Mouse (Mus musculus): Measurements from ENCODE around the gene Ankrd34a.

Ankrd34a gene

GRCm38 (mm10) chr3:96596228-96596707 lies at the start of gene Ankrd34a:
TSS of gene Ankrd34a (plus strand) at chr3:96596636.
- in situ Hi-C loops (cut with MboI, MseI), result no loop called here

DNA sequence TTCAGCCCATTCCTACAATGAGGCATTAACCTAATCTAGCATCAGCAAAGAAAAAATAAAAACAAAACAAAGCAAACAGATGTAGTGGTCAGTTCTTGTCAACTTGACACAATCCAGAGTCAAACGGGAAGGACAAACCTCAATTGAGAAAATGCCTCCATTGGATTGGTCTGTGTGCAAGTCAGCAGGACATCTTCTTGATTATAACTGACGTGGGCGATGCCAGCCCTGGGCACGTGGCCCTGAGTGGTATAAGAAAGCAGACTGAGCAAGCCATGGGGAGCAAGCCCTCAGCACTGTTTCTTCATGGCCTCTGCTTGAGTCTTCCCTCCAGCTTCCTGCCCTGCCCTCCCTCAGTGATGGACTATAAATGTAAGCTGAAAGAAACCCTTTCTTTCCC lies 49.6 kb upstream of the Ankrd34a start:
- in situ Hi-C loops (cut with MboI, MseI), result loop anchor here in 1 of 2 experiments (5.0 kb wide), 1 partner anchor 90 kb away; the partner anchor contains the start of genes Gm42957 and Pex11b

DNA sequence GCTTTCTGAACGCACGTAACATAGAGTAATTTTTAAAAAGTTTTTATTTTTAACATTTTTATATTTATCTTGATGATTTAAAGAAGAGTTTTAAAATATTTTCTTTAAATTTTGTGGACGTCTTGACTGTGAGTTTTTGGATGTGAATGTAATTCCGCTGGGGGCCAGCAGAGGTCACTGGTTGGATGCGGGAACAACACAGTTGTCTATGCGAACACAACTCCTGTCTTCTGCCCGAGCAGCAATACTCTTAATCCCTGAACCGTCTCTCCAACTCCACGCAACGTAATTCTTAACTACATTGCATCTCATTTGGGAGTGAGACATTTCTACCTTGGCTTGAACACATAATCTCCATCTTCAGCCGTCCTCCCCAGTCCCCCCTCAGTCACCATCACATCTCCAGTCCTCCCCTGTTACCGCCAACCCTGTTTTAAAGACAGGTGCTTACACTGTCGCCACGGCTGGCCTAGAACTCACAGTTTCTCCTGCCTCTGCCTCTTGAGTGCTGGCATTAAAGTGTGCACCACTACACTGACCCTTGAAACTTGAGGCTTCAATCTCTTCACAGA lies 49.0 kb upstream of the Ankrd34a start:
- in situ Hi-C loops (cut with MboI, MseI), result loop anchor here in 1 of 2 experiments (5.0 kb wide), 1 partner anchor 90 kb away; the partner anchor contains the start of genes Gm42957 and Pex11b

DNA sequence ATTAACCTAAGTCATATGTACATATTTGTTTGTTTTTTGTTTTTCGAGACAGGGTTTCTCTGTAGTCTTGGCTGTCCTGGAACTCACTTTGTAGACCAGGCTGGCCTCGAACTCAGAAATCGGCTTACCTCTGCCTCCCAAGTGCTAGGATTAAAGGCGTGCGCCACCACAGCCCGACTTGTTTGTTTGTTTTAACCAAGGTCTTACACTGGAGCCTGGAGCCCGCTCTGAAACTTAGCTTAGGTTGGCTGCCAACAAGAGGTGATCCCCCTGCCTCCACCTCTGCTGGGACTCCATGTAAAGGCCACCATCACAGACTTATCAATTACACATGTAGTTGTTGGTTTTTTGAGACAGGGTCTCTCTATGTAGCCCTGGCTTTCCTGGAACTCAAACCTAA lies 47.6 kb upstream of the Ankrd34a start:
- in situ Hi-C loops (cut with MboI, MseI), result loop anchor here in 1 of 2 experiments (5.0 kb wide), 1 partner anchor 88 kb away; the partner anchor contains the start of genes Gm42957 and Pex11b

GRCm38 (mm10) chr3:96549346-96549745 lies 47.1 kb upstream of the Ankrd34a start:
- in situ Hi-C loops (cut with MboI, MseI), result loop anchor here in 1 of 2 experiments (5.0 kb wide), 1 partner anchor 88 kb away; the partner anchor contains the start of genes Gm42957 and Pex11b

DNA sequence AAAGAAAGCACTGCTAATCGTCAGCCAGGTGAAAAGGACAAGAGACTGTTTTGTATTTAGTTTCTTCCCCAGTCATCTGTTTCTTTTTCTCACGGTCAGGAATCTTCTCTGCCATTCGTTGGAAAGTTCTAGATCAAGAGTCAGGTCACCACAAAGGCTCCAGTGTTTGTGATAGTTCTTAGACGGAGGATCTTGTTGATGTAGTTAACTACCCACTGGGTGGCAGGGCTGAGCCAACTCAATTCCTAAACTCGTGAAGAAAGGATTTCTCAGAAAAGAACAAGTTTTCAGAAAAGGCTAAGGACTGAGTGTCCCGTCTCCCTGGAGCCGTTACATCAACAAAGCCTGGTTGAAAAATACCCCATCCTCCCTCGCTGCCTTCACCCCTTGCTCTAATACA lies 45.2 kb upstream of the Ankrd34a start:
- in situ Hi-C loops (cut with MboI, MseI), result loop anchor here in 1 of 2 experiments (25.0 kb wide), 1 partner anchor 889 kb away; the partner anchor contains the start of gene Mcl1

- in situ Hi-C loops (cut with MboI, MseI), result loop anchor here in 1 of 2 experiments (25.0 kb wide), 1 partner anchor 890 kb away; the partner anchor contains the start of gene Mcl1
Measured at GRCm38 (mm10) chr3:96551890-96552289, 44.5 kb upstream of the Ankrd34a start.

DNA sequence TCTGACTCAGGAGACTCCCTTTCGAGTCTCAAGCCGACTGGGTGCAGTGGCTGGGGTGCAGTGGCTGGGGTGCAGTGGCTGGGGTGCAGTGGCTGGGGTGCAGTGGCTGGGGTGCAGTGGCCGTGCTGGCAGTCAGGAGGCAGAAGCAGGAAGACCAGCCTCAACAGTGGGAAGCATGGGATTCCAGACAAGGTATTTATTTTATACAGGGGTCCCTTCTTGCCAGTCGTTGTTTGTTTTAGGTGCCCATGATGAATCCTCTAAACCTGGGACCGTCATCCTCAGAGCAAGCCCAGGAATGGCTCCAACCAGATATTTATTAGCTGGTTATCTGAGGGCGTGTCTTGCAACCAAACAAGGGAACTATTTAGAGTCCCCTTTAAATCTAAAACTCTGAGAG lies 42.8 kb upstream of the Ankrd34a start:
- in situ Hi-C loops (cut with MboI, MseI), result loop anchor here in 1 of 2 experiments (25.0 kb wide), 1 partner anchor 891 kb away; the partner anchor contains the start of gene Mcl1

DNA sequence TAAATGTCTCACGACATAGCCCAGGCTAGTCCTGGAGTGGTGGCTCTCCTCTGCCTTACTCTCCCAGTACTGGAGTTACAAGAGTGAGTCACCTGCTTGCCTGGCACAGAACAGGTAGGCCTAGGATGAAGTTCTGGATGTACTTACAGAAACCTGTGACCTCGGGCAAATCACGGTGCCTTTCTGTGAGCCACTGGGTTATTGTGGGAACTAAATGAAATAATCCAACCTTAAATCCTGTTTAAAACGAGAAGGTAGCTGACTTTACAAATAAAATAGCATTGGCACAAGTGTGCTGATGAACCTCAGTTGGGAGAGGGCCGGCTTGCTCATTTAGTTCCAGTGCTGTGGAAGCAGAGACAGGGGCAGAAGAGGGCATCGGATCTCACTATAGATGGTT lies 42.2 kb upstream of the Ankrd34a start:
- in situ Hi-C loops (cut with MboI, MseI), result loop anchor here in 1 of 2 experiments (25.0 kb wide), 1 partner anchor 892 kb away; the partner anchor contains the start of gene Mcl1

DNA sequence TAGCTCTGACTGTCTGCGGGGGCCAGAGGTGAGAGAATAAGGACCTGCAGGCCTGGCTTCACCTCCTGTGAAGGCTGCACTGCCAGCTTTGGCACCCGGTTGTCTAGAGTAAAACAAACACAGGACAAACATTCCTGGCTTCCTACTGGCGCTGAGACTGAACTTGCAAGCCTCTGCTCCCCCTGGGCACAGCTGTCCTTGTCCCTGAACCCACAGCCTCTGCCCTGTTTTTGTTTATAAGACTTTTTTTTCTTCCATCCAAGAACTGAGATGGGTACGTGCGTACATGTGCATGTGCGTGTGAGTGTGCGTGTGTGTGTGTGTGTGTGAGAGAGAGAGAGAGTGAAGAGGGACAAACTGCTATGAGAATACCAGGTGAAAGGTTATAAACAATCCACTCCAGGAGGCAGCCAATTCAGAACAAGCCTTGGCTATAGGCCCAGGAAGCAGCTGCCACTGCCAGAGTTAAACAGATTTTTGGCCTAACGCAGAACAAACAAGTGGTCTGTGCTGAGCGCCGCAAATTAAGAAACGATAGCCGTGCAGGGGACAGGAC lies 41.3 kb upstream of the Ankrd34a start:
- in situ Hi-C loops (cut with MboI, MseI), result loop anchor here in 1 of 2 experiments (25.0 kb wide), 1 partner anchor 893 kb away; the partner anchor contains the start of gene Mcl1

DNA sequence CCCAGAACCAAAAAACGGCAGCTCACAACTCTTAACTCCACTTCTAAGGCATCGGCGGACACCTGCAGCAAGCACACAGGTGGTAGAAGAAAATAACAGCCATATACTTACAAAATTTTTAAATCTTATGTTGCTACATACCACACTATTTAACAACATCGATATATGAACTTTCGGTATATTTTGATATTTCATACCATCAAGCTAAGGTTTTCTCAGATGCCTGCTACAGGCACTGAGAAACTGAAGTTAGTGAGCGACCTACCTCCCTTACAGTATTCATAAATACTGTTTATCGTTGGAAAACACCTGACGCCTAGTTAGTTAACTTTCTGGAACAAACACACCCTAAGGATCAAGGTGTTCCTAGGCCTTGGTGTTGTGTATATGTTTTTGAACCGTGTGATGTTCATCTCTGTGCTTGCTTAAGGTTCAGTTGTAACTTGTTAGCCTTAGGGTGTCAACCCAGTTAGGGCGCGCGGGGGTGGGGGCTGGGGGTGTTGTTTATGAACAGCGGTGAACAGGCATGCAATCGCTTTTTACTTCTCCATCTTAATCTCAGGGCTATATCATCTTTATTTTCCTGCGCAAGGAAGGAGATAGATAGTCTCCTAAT lies 40.3 kb upstream of the Ankrd34a start:
- in situ Hi-C loops (cut with MboI, MseI), result loop anchor here in 1 of 2 experiments (25.0 kb wide), 1 partner anchor 894 kb away; the partner anchor contains the start of gene Mcl1

- in situ Hi-C loops (cut with MboI, MseI), result loop anchor here in 1 of 2 experiments (25.0 kb wide), 1 partner anchor 895 kb away; the partner anchor contains the start of gene Mcl1
Measured at GRCm38 (mm10) chr3:96556651-96557635, 39.5 kb upstream of the Ankrd34a start.

DNA sequence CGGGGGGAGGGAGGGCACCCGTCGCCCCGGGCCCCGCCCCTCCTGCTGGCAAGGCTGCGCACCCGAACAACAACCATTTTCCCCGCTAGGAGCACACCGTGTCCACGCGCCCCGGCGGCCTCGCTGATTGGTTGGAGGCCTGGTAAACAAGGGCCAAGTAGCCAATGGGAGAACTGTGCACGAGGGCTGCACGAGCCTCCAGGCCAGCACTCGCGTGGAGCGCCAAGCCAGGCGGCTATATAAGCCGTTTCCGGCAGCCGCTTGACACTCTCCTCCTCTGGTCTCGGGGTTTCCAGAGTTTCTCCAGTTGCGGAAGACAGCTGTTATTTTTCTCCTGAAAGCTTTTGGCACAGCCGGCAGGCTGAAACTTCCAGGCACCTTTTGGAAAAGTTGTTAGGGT lies 38.7 kb upstream of the Ankrd34a start, which contains the start of gene Txnip:
Gene Txnip (plus strand): TSS at position 264 of the 400 bp plus-strand sequence.
- in situ Hi-C loops (cut with MboI, MseI), result loop anchor here in 1 of 2 experiments (25.0 kb wide), 1 partner anchor 895 kb away; the partner anchor contains the start of gene Mcl1

GRCm38 (mm10) chr3:96558159-96558558 lies 38.3 kb upstream of the Ankrd34a start:
- in situ Hi-C loops (cut with MboI, MseI), result loop anchor here in 1 of 2 experiments (25.0 kb wide), 1 partner anchor 896 kb away; the partner anchor contains the start of gene Mcl1

GRCm38 (mm10) chr3:96558668-96559196 lies 37.7 kb upstream of the Ankrd34a start:
- in situ Hi-C loops (cut with MboI, MseI), result loop anchor here in 1 of 2 experiments (25.0 kb wide), 1 partner anchor 896 kb away; the partner anchor contains the start of gene Mcl1

DNA sequence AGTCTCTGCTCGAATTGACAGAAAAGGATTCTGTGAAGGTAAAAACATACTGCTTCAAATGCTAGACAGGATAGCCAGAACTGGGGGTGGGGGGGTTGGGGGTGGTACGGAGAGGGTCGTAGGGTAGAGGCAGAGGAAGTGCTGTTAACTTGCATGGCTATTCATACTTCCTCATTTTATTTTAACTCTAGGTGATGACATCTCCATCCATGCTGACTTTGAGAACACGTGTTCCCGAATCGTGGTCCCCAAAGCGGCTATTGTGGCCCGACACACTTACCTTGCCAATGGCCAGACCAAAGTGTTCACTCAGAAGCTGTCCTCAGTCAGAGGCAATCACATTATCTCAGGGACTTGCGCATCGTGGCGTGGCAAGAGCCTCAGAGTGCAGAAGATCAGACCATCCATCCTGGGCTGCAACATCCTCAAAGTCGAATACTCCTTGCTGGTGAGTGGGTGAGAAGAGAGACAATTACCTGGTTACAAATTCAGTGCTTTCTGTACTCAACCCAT lies 37.0 kb upstream of the Ankrd34a start:
- in situ Hi-C loops (cut with MboI, MseI), result loop anchor here in 1 of 2 experiments (25.0 kb wide), 1 partner anchor 897 kb away; the partner anchor contains the start of gene Mcl1

DNA sequence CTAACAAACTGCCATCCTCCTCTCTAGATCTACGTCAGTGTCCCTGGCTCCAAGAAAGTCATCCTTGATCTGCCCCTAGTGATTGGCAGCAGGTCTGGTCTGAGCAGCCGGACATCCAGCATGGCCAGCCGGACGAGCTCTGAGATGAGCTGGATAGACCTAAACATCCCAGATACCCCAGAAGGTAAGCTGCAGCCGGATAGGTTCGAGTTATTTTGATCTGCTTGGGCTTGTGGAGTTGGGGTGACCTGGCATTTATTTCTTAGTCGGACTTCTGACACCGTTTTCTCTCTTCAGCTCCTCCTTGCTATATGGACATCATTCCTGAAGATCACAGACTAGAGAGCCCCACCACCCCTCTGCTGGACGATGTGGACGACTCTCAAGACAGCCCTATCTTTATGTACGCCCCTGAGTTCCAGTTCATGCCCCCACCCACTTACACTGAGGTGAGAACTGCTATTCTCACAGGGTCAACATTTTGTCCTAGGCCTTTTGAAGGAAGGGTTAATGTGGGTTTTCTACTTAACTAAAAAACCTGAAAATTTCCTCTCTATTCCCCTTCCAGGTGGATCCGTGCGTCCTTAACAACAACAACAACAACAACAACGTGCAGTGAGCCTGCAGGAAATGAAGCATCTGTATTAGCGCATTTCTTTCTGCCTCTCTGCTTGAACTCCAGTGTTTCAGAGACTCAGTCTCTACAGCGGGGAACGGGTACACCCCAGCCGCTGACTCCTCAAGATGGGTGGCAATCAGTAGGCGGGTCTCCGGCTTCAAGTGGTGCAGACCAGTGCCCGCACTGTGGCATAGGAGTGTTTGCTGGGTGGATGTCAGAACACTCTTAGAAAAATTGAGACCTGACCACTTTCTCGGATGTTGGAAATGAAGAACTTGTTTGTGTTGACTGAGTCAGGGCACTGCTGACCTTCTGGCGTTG lies 36.3 kb upstream of the Ankrd34a start:
- in situ Hi-C loops (cut with MboI, MseI), result loop anchor here in 1 of 2 experiments (25.0 kb wide), 1 partner anchor 898 kb away; the partner anchor contains the start of gene Mcl1
